Mouse (Mus musculus): ENCODE results near the gene Kat6b.
"Not testable (repeated sequence)": the region's sequence is repeated elsewhere in the genome, so short reads cannot be mapped to it uniquely, and the experiment has no call there.

Kat6b gene

DNA sequence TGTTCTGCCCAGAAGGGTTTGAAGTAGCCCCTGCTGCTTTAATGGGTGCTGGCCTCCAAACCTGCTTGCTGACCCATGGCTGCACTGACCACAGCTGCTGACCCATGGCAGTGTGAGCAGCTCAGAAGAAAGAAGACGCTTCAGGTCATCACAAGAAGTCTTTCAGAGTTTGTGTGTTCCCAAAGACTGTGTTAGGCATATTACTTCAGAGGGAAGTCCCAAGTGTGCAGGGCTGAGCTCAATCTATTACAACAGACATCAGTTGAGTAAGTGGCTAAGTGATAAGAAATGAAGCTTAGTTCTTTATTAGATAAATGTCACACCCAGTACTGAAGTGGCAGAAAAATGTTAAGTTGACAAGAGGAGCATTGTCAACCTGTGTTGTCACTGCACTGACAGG lies 119.4 kb downstream of the Kat6b start:
- DNase-seq, result no peak

DNA sequence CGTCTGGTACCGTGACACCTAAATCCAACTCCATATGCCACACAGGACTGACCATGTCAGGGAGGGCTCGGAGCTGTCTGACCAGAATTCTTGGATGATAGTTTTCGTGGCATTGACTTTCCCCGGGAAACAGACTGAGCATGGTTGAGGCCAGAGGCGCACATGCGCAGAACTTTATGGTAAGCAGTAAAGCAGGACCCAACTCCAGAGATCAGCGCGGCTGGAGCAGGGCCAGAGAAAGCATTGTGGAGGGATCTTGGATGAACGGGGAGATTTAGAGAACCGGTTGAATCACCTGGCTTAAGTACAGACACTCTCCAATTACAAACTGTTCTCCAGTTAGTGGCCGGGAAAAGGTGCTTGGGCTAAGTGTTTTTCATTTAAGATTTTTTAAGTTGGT lies 120.9 kb downstream of the Kat6b start:
- no peak for DNase-seq

DNA sequence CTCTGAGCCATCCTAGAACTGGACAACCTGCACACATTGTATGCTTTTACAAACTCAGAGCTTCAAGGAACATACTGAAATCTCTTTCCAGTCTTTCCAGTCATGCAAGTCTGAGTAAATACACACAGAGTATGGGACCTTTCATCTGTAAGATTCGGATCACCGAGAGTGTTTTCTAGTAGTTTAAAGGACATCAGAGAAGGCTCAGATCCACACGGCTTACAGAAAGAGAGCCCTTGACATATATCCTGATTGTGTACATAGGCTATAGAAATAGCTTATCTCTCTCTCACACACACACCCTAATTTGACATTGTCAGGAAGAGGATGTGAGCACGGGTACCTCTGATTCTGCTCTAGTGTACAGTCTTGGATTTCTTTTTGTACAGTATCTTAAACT lies 121.7 kb downstream of the Kat6b start:
- no peak for DNase-seq

DNA sequence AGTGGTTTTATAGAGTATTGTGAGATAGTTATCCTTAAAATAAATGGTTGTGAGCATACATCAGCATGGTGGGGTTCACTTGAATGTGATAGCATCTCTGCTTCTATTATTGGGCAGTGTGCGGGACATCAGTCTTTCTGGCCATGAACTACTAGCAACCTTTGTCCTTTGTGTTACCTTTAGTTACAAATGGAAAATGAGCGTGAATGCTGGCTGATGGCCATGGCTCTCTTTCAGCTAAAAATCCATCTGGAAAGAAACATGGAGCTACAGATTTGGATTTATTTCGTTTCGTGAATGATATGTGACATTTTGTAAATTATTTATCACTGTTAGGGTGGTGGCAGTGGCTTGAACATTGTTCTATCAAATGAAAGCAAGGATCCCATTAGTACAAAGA lies 126.5 kb downstream of the Kat6b start:
- peak; percentile 25 to 30 for DNase-seq

DNA sequence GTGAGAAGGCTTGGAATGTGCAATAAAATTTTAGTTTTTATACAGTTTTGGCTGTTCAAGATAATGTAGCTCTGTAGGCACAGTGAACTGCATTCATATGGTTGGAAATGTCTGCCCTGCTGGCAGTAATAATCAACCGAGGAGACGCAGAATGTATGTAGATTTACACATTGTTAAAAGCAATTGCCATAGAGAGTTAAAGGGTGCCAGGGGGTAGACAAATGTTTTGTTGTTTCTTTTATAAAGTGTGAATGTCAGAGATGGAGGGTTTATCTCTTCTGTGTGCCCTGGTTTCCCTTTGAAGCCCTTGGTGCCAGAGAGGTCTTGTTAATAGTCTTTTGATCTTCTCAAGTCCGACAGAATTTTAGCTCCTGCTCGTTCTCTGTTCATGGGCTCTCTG lies 127.7 kb downstream of the Kat6b start:
- DNase-seq, result no peak

DNA sequence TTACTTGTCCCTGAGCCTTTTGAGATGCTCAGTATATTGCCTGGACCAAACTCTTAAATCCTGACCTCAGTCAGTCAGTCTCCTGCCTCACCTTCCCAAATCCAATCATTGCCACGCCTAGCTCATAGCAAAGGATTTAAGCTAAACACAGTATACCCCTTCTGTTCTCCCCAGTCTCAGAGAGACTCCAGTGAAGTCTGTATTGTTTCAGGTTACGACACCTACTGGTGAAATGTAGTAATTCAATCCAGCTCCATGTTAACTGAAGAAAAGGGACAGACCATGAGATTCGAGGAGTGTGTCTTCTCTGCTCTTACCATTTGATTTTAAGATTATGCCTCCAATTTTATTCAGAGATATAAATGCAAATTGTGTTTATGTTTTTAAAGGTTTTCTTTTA lies 129.0 kb downstream of the Kat6b start:
- DNase-seq, result peak; percentile 49 to 57

DNA sequence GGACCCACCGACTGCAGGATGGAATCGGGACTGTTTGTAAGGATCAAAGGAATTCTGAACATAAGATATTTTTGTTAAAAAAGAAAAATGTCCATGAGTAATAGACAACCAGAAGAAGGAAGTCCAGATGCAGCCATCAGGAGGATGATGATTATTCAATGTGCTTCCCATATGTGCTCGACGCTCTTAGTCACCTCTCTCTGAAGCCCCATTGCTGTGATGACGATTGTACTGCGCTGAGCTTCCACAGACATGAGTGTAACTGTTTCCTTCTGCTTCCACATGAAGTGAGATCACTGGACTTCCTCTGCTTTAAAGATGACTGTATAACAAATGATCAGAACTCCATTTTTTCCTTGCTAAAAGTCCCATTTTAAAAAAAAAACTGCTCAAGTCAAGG lies 131.8 kb downstream of the Kat6b start:
- no peak for DNase-seq

DNA sequence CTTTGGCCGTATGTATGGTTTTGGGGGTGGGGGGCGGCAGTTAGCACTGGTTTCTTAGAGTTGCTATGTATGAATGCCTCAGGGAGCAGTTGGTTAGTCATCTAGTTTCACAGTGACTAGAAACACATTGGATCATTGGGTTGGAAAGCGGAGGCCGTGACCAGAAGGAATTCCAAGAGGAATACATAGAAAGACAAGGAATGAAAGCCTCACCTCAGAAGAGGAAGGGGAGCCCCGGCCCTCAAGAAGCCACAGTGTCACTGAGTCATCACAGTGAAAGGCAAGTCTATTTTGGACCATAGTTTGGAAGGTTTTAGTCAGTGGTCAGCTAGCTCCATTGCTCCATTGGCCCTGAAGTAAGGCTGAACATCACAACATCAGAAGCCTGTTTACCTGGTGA lies 132.9 kb downstream of the Kat6b start:
- DNase-seq, result no peak

DNA sequence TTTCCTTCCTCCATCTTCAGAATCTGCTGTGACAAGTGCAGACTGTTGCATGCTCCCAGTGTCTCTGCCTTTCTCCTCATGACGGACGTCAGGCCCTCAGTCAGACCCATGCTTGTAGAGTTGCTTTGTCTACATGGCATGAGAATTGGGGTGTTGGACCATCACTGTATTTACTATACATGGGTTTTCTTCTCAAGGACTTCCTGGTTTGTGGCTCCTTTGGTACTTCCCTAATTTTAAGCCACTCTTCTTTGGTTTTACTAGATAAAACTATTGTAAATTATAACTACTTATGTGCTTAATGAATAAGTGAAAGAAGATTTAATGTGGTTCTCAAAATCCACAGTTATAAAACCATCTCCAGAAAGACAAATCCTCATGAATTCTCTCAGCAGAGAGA lies 134.6 kb downstream of the Kat6b start:
- no peak for DNase-seq

DNA sequence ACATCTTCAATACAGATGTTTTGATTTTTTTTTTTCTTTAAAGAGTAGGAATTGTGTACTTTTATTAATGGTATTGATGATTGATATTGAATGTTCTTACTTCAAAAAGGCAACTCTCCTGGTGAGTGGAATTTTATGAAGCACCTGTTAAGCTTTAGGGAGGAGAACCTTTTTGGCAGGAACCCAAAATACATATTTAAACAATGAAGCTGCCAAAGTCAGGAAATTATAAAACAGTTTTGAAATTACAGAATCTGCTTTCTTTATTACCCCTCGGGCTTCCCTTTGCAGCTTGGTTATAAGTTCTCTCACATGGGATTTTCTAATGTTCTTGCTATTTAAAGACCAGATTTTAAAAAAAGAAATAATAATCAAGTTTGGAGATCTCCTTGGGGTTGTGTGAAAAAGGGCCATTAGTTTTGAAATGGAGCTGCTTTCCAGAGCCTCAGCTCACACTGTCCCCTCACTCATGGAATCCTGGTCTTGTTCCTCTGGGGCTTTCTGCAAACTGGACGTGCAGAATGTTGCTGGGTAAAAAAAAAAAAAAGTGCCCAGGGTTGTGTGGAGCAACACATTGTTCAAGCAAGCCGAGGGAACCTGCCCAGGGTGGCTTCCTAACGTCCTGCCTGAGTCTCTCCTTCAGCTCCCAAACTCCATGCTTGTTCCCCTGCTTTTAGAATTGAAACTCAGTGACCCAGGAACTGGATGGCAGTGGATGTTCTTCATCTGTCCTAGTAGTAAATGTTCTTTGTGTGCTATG lies 136.2 kb downstream of the Kat6b start:
- DNase-seq, result no peak

DNA sequence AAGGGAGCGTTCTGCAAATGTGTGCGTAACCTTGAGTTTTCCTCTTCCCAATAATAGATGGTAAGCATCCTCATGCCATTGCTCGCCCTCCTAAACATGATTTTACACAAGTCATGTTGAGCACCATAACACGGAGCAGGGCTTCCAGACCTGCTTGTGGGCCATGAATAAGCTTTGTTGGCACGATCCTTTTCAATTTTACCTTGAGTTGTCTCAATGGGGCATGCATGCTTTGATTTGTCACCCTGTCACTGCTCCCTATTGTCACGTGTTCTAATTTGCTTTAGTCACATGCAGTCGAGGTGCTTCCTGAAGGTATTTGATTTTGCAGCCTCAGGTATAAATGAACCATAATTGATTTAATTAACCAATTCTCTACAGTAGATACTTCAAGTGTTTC lies 138.7 kb downstream of the Kat6b start:
- no peak for DNase-seq

DNA sequence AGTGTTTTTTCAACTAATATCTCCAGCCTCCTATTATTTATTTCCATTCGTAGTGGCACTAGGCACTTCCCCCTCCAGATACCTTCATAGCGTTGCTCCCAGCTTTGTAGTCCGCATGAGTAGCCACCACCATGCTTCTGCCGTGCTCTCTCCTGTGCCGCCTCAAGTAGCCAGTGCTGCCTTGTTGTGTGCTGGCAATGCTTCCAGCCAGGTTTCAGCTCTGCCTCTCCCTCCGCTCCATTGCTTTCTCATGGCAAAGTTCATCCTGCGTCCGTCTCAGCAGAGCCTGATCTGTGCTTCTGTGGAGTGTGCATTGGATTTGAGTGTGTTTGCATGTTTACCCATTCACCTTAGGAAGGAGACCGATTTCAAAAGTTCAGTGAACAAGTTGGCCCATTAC lies 144.7 kb downstream of the Kat6b start:
- DNase-seq, result no peak

DNA sequence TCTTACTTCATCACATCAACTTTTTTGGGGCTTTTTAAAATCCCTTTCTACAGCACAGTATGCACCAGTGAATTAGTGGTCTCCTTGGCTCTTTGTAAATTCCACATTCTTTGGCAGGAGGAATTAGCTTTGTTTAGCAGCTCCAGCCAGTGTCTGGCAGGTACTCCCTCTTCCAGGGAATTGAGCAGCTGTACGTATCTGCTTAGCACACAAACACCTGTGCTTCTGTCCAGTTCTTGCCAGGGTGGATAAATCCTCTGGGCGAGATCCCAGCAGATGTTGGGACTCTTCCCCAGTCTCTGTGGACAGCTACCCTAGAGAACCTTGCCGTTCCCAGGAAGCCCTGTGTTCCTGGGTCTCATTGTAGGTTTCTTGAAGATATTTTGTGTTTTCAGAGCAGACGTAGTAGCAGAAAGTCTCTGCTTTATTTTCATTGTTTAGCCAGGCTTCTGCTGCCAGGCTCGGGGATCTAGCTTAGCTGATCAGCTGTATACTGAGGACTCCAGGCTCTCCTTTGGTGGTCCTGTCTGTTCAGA lies 150.5 kb downstream of the Kat6b start:
- DNase-seq, result no peak

DNA sequence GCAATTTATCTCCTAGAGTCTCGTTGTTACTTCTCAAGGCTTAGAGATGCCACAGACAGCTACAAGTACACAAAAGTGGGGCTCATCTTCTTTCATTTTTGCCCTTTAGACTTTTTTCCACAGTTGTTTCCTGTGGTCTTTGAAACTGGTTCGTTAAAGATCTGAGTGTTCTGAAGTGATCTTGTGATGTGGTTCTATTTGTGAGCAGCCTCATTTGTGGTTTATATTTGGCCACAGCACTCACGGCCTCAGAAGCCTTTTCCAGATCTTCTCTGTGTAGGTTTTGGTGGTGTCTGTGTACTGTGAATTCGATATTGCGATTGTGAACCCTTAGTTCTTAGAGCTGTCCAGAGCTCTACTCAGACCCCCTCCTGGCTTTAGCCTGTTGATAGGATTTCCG lies 155.3 kb downstream of the Kat6b start:
- no peak for DNase-seq

DNA sequence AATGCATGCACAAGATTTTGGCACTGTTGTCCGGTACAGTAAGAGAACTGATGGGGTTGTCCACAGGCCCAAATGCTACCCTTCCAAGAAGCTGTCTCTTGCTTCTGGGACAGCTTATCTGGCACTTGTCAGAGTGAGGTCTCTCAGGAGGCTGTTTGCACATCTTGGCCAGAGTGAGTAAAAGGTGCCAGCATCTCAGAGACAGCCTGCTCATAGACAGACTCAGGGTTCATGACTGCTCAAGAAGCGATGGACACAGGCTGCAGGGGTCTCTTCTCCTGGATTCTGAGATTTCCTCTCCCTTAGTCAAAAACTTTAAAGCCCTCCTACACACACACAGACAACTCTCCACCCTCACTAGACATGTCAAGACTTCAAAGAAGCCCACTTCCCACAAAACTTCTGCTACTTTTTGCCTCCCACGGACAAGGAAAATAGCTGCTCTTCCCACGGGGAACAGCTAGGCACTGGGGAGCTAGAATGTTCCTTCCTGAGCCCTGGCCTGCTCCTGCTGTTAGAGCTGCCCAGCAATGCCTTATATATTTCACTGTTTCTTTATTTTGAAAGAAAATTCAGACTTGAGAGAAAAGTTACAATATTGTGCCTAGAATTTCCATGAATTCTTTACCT lies 159.7 kb downstream of the Kat6b start:
- no peak for DNase-seq

DNA sequence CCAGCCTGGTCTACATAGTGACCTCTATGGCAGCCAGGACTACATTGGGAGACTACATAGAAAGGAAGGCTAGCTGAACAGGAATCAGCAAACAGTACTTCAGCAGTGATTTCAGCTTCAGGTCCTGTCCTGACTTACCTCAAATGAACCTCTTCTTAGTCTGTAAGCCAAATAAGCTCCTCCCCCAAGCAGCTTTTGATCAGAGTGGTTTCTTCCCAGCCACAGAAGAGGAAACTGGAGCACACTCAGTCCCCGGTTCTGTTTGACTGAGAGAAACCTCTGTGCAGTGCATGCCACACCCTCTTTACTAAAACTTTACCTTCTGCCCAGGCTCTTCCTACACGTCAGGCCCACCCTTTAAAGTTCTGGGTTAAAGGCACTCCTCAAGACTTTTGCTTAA lies 172.6 kb downstream of the Kat6b start:
- DNase-seq, result no peak

DNA sequence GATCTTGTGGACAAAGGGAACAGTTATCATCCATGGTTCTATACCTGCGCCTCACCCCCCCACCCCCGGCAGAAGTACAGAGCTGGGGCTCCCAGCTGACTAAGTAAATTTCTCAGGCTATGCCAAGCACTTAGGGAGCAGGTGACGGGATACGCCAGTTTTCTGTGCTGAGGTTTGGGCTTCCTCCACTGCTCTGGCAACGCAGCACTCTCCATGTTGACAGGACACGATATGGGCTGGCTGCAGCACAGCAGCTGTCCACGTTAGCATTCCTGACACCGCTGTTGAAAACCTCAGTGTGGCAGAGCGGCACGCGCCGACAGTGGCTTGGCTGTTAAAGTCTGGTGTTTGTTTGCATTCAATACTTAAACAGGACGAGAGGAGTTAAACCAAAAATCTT lies 177.9 kb downstream of the Kat6b start:
- peak in 1 of 2 experiments; percentile 24 for DNase-seq

DNA sequence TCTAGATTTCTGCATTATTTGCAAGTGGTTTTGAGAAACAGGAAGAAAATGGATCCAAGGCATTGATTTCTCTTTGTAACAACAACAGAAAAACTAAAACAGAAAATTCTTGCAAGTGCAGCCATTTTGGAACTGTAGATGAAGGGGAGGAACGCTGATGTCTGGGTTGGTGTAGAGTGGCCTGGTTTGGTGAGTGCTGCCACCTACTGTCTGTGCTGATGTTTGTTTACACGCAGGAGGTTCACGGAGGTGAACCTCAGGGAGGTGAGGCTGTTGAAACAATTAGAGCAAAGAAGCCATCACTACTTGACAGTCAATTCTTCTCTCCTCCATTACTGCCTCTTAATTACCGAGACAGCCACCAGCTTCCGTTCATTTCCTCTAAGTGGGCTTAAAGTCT lies 178.4 kb downstream of the Kat6b start:
- peak; percentile 75 to 80 for DNase-seq

DNA sequence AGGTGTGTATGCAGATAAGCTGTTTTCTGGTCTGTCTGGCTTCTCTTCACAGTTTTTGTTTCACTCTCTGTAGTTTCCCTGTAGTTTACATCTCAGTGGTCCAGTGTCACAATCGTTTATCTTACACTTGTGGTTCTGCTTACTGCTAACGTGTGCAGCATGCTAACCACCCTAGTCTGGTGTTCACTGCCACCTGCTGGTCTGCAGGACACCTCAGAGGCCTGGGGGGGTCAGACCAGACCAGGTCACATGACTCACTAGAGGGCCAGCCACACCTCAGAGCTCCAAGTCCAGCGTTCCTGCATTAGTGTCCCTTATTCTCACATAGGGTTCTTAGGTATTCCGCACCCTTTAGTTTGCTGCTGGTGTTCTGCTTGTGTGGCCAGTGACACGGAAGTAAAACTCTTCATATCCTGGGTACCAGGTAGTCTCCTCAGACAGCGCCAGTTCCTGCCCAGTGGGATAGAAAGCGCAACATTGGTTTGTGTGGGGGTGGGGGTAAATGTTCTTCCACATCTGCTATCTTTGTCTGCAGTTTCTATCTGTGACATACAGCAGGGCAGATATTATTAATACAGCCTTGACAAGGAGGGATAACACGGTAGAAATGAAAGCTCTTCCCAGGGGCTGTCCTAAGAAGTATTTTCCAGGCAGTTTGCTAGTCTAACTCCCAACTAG lies 181.4 kb downstream of the Kat6b start:
- no peak for DNase-seq

DNA sequence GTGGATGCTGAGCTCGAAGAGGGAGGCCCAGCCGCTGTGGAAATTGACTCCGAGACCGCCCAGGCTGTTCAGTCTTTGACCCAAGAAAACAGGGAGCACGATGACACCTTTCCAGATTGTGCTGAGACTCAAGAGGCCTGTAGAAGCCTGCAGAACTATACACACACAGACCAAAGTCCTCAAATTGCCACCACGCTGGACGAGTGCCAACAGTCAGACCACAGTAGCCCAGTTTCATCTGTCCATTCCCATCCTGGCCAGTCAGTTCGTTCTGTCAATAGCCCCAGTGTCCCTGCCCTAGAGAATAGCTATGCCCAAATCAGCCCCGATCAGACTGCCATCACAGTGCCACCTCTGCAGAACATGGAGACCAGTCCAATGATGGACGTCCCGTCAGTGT lies 188.0 kb downstream of the Kat6b start:
- DNase-seq, result no peak

DNA sequence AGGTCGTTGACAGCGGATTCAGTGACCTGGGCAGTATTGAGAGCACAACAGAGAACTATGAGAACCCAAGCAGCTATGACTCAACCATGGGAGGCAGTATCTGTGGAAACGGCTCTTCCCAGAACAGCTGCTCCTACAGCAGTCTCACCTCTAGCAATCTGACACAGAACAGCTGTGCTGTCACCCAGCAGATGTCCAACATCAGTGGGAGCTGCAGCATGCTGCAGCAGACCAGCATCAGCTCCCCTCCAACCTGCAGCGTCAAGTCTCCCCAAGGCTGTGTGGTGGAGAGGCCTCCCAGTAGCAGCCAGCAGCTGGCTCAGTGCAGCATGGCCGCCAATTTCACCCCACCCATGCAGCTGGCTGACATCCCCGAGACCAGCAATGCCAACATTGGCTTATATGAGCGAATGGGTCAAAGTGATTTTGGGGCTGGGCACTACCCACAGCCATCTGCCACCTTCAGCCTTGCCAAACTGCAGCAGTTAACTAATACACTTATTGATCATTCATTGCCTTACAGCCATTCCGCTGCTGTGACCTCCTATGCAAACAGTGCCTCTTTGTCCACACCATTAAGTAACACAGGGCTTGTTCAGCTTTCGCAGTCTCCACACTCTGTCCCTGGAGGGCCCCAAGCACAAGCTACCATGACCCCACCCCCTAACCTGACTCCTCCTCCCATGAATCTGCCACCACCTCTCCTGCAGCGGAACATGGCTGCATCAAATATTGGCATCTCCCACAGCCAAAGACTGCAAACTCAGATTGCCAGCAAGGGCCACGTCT lies 188.6 kb downstream of the Kat6b start:
- DNase-seq, result no peak

DNA sequence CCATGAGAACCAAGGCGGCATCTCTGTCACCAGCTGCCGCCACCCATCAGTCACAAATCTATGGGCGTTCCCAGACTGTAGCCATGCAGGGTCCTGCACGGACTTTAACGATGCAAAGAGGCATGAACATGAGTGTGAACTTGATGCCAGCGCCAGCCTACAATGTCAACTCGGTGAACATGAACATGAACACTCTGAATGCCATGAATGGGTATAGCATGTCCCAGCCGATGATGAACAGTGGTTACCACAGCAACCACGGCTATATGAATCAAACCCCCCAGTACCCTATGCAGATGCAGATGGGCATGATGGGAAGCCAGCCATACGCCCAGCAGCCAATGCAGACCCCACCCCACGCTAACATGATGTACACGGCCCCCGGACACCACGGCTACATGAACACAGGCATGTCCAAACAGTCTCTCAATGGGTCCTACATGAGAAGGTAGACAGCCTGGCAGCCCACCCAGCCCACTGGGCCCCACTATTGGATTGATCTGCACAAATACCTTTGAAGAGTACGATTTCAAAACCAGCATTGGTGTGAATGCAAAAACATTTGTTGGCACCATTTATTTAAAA lies 189.3 kb downstream of the Kat6b start:
- DNase-seq, result not testable (repeated sequence)

DNA sequence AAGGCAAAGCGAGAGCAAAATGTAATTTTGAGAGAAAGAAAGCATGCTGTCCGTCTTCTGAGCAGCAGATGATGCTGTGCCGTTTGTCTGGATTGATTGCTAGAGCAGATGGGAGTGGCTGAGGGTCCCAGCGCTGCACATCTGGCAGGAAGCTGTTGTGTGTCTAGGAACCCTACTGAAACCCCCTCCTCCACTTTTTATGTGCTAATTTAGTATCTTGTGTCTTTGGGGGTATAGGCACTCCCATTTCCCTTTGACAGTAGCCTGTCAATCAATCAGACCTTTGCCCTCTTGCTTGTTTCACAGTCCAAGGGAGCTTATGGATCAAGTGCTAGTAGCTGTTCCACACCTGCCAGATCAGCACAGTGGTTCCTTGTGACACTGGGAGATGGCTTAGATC lies 191.9 kb downstream of the Kat6b start:
- no peak for DNase-seq

All from cerebellum, adult 18-20 months (tissue).